Mouse (Mus musculus) lung, embryonic 14.5 days (tissue): ENCODE measurements at regions not wholly inside any gene's neighbourhood (a gene's known extent, or its start where the extent isn't known, plus 50 kb on each side); places are given as distances from the start of the nearest gene placed in this dataset.

ENCODE experiments used
- ATAC-seq: fragments of 200-750 bp; cut with Nextera tagmentation; 2 replicates; pipeline ENCODE4 v1.8.0; 2017; ENCODE audit warnings: mild to moderate bottlenecking, moderate TSS enrichment, moderate library complexity; ENCODE audit not compliant: insufficient read depth
- DNase-seq: peaks from one replicate; pipeline ENCODE4 v3.0.0-alpha.2; 2015
- H3K27ac ChIP-seq: fragments of 300-500 bp; sonication (generic); 2 replicates; pipeline ENCODE4 v1.5.1; 2014; ENCODE audit warnings: low read depth, mild to moderate bottlenecking, moderate library complexity
- H3K27me3 ChIP-seq: fragments of 300-500 bp; sonication (generic); 2 replicates; pipeline ENCODE4 v1.6.1; 2014; ENCODE audit warnings: low read length, control low read depth; ENCODE audit not compliant: insufficient read depth
- H3K36me3 ChIP-seq: fragments of 300-500 bp; sonication (generic); 2 replicates; pipeline ENCODE4 v1.6.1; 2014; ENCODE audit warnings: control low read depth; ENCODE audit not compliant: insufficient read depth
- H3K4me1 ChIP-seq: fragments of 300-500 bp; sonication (generic); 2 replicates; pipeline ENCODE4 v1.6.1; 2014; ENCODE audit warnings: antibody characterized with exemption, control low read depth; ENCODE audit not compliant: insufficient read depth
- H3K4me2 ChIP-seq: fragments of 300-500 bp; sonication (generic); 2 replicates; pipeline ENCODE4 v1.6.1; 2014; ENCODE audit warnings: mild to moderate bottlenecking
- H3K4me3 ChIP-seq: fragments of 300-500 bp; sonication (generic); 2 replicates; pipeline ENCODE4 v1.5.1; 2014; ENCODE audit warnings: low read depth, low read length
- H3K9ac ChIP-seq: fragments of 300-500 bp; sonication (generic); 2 replicates; pipeline ENCODE4 v1.6.1; 2014
- H3K9me3 ChIP-seq: fragments of 300-500 bp; sonication (generic); 2 replicates; pipeline ENCODE4 v1.6.1; 2016; ENCODE audit warnings: low read depth, low read length, control low read depth
- CTCF ChIP-seq: IDR thresholded peaks from 2 replicates; pipeline ENCODE4 v1.5.1; 2016; ENCODE audit warnings: antibody characterized with exemption, low read depth
- WGBS: fragments of 180-500 bp; shearing (Covaris S2); extraction: QIAGEN DNeasy Blood & Tissue Kit; methylation state at CpG from one replicate; pipeline ENCODE4 v1.1.7; 2014; 5-methylcytosine and 5-hydroxymethylcytosine counted together

DNA sequence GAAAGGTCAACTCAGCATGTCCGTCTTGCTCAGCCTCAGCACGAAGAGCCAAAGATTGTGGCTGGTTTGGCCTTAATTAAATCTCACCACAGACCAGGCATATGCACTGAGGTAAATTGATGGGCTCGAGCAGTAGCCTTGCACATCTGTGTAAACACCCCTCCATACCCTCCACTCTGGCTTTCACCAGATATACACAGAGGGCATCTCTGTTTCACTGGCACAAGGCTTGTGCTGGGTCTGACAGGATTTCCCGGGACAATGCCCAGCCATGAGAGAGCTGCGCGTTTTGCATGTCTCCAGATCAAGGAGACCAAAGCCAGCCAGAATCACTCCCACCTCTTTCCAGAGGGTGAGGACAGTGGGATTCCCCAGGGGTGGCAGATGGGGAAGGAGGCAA lies 52.5 kb upstream of the Ret start:
- Histone ChIP-seq H3K27ac (no peak overlapping the region), H3K4me3 (no peak overlapping the region), H3K4me1 (no peaks in the 10 kb centered on the region), H3K9ac (no peak overlapping the region), H3K36me3 (no peaks in the 10 kb centered on the region), H3K4me2 (no peak overlapping the region), H3K9me3 (no peaks in the 10 kb centered on the region), H3K27me3 (no peaks in the 10 kb centered on the region)
- no peak for TF ChIP-seq CTCF
- DNase-seq: no peak
- 86% methylated on average over 6 of the region's 6 CpGs for WGBS
- no peak for ATAC-seq
